In the genomic region with DNA sequence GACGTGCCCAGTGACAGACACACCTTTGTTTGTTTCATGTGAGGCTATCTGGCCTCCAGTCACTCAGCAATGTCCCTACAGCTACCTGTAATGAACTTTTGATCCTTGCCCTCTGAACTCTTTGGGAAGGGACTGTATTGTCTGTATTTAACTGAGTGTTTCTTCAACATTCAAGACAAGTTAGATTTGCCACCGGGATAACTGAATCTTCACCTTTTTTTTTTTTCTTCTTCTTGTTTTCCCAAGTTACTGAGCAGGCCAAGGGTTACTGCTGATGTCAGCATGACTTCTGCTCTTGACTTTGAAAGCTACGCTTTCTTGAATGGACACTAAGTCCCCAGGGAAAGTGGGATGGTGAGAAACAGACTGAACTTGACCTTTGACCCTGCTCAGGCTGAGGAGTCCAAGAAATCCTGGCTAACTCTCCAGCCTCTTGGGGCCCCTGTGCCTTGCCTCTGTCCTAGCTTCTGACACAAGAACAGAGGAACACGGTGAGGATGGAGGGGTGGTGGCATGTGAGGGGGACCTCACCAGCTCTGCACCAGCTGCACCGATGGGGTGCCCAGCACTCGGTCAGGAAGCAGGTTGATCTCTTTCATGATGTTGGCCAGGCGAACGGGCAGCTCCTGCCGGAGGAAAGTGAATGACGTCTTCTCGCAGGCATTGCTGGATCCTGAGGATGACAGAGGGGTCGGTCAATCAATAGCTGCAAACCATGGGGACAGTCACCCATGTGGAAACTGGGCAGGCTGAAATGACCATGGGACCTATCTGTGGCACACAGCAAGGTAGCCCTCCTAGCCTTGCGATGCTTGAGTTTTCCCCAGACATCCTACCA, we compare ENCODE assay signal across 14 mouse cellular contexts. TPM values are rescaled to one million over a fixed set of nuclear protein-coding genes. Genes with fewer than 3 reads are reported as not detected.
DNase-seq lines count a peak whose midpoint lies in the region; TF ChIP-seq lines count a peak whose summit lies in the region.
"Had no signal": no experiment of that assay in that cellular context is flagged by ENCODE, and none has a peak within 500 bp of the region (broad histone marks: within the 10 kb centered on the region; RNA-seq: fewer than 3 reads in every experiment).

No protein-coding gene starts in this region.

- no peak for TF ChIP-seq CTCF in layer of hippocampus, adult 2 months (conservative IDR thresholded peaks at IDR 0.05)

- DNase-seq in adrenal gland, postnatal 10 days = peak; percentile 56
- no peak for DNase-seq in adrenal gland, postnatal 25 days
- DNase-seq in layer of hippocampus, adult 2 months (ENCODE audit: low spot score in 2 of 2) = no peak
- no peak for DNase-seq in layer of hippocampus, postnatal 36 days
- peak; percentile 20 to 48 for DNase-seq in cerebellum, postnatal 10 days
- peak; percentile 74 to 92 for DNase-seq in kidney, postnatal 36 days
- DNase-seq in right cerebral cortex, postnatal 4 days = no peak
- DNase-seq in retina, postnatal 1 day = no peak
- DNase-seq: adrenal gland, adult 8-10 months had no signal

- no peak overlapping the region for H3K4me3 ChIP-seq in layer of hippocampus, adult 2 months
- H3K4me3 ChIP-seq: hindbrain, embryonic 12.5 days had no signal

- H3K27ac ChIP-seq in layer of hippocampus, adult 2 months = peak overlapping the region; percentile 95
- H3K27ac ChIP-seq: hindbrain, embryonic 12.5 days; liver, embryonic 14.5 days; midbrain, embryonic 13.5 days; neural tube, embryonic 13.5 days had no signal

RNA-seq across cellular contexts. Expression of a gene that starts 2.1 kb away (rescaled TPM):
- total RNA-seq in adrenal gland, postnatal 10 days (2021) = 100 to 1,000 TPM; 144 to 199 TPM
- total RNA-seq in adrenal gland, postnatal 25 days (2021) = 82.9 and 86.4 TPM in 2 replicates
- 100 to 1,000 TPM; 133 TPM for total RNA-seq in layer of hippocampus, adult 2 months (2021)
- total RNA-seq in layer of hippocampus, postnatal 36 days (2021) = 100 to 1,000 TPM; 118 to 121 TPM

RNA-seq across cellular contexts. Expression of a gene that starts 29.4 kb away (rescaled TPM):
- 10 to 100 TPM in 1 of 2 experiments, 1 to 10 TPM in 1; 7.3 to 11.0 TPM for total RNA-seq in adrenal gland, postnatal 10 days (2021)
- total RNA-seq in adrenal gland, postnatal 25 days (2021) = 3.0 and 4.4 TPM in 2 replicates
- 10 to 100 TPM; 38.9 to 40.8 TPM for total RNA-seq in layer of hippocampus, adult 2 months (2021)
- 10 to 100 TPM; 43.3 to 46.5 TPM for total RNA-seq in layer of hippocampus, postnatal 36 days (2021)

RNA-seq across cellular contexts. Expression of a gene that starts 37.6 kb away (rescaled TPM):
- total RNA-seq in adrenal gland, postnatal 10 days (2021) = 10 to 100 TPM; 22.4 to 26.2 TPM
- total RNA-seq in adrenal gland, postnatal 25 days (2021) = 36.8 and 40.7 TPM in 2 replicates
- total RNA-seq in layer of hippocampus, adult 2 months (2021) = 10 to 100 TPM; 10.3 to 16.1 TPM
- total RNA-seq in layer of hippocampus, postnatal 36 days (2021) = 10 to 100 TPM; 12.1 to 14.0 TPM
- total RNA-seq: granulocyte monocyte progenitor cell, adult 5-6 weeks had no signal

RNA-seq across cellular contexts. Expression of a gene that starts 48.2 kb away (rescaled TPM):
- total RNA-seq in adrenal gland, postnatal 10 days (2021) = 10 to 100 TPM; 83.3 to 96.2 TPM
- 125 and 146 TPM in 2 replicates for total RNA-seq in adrenal gland, postnatal 25 days (2021)
- total RNA-seq in layer of hippocampus, adult 2 months (2021) = 100 to 1,000 TPM; 967 to 974 TPM
- total RNA-seq in layer of hippocampus, postnatal 36 days (2021) = 100 to 1,000 TPM; 931 to 932 TPM

Comparison
In these comparisons a context has a peak if more than half of its experiments do, and no peak if none do; other contexts are left out.
1. DNase-seq: peak in adrenal gland, postnatal 10 days (single experiment), cerebellum, postnatal 10 days (2 of 2) and kidney, postnatal 36 days (2 of 2); none in adrenal gland, postnatal 25 days (single experiment), layer of hippocampus, adult 2 months (0 of 2), layer of hippocampus, postnatal 36 days (0 of 2), right cerebral cortex, postnatal 4 days (single experiment) and retina, postnatal 1 day (single experiment).